In the genomic region with DNA sequence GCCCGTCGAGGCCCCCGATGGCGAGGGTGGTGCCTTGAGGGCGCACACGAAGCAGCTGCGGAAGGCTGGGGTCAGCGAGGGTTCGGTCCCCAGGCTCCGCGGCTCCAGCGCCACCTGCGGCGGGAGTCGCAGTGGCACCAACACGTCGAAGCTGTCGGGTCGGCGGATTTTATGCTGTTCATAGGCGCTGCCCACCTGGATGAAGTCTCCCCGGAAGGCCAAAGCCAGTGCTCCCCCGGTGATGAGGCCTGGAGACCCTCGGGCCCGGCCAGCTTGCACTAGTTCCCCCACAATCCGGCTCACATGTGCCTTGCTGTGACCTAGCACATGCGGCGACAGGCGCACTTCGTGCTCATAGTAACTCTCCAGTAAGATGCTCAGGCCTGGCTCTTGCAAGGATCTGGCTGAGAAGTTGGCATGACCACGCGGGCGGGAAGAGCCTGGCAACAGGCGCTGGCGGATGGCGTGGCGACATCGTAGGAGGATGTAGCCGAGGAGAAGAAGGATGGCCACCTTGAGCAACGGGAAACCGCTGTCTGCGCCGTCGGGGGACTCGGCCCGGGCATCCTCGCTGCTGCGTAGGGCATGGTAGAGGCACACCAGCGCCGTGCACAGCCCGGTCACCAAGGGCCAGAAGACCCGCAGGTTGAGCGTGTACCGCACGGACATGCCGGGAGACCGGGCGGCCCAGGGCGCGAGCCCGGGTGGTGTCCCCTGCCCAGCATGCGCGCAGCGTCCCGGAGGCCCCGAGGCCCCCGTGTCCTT, we compare ENCODE assay signal across 8 mouse cellular contexts. TPM values are rescaled to one million over a fixed set of nuclear protein-coding genes. Genes with fewer than 3 reads are reported as not detected.
DNase-seq lines count a peak whose midpoint lies in the region; ATAC-seq and TF ChIP-seq lines count a peak whose summit lies in the region.

No protein-coding gene starts in this region.

- peak; percentile 19; the same call in 1 of the 2 replicates for ATAC-seq in embryonic facial prominence, embryonic 14.5 days (ENCODE audit: low read depth)
- ATAC-seq in liver, embryonic 11.5 days (replicated peaks; ENCODE audit: low FRiP score), result peak; percentile 43
- peak; percentile 50 for ATAC-seq in midbrain, postnatal 0 days (ENCODE audit: low FRiP score)

- intact Hi-C loops in heart, postnatal 14 days (cut with DNase I), result no loop called here

- peak; percentile 31; the same call in 1 of the 2 replicates for TF ChIP-seq CTCF in midbrain, postnatal 0 days (IDR thresholded peaks at IDR 0.05)

- peak overlapping the region; percentile 70 for H3K4me3 ChIP-seq in embryonic facial prominence, embryonic 14.5 days (ENCODE audit: low read depth, low read length)
- peak overlapping the region; percentile 67 for H3K4me3 ChIP-seq in liver, embryonic 11.5 days (ENCODE audit: low read depth, low read length)
- peak overlapping the region; percentile 44 for H3K4me3 ChIP-seq in midbrain, postnatal 0 days (ENCODE audit: low read depth, low read length)

- DNase-seq in cerebellum, postnatal 10 days, result peak; percentile 60 to 65
- no peak for DNase-seq in cerebellum, postnatal 25 days
- peak; percentile 38 for DNase-seq in ES-CJ7 (ENCODE audit: low read depth, low spot score)
- DNase-seq in embryonic facial prominence, embryonic 14.5 days (ENCODE audit: low spot score), result peak; percentile 41
- peak; percentile 55 to 65 for DNase-seq in heart, postnatal 14 days
- DNase-seq in liver, embryonic 11.5 days (ENCODE audit: low spot score), result no peak
- peak; percentile 31 for DNase-seq in midbrain, postnatal 0 days (ENCODE audit: low spot score)
- DNase-seq in layer of hippocampus, adult 9-11 months, result no peak

- peaks cover 32% of the 10 kb centered on the region for H3K4me1 ChIP-seq in embryonic facial prominence, embryonic 14.5 days (ENCODE audit: control insufficient read depth, insufficient read depth, low read length)
- peaks cover 10% of the 10 kb centered on the region for H3K4me1 ChIP-seq in liver, embryonic 11.5 days (replicated peaks; ENCODE audit: control insufficient read depth, insufficient read depth, low read length)
- H3K4me1 ChIP-seq in midbrain, postnatal 0 days (ENCODE audit: insufficient read depth, low read length), result peaks cover 6% of the 10 kb centered on the region; the same call in 1 of the 2 replicates

- peaks cover 25% of the 10 kb centered on the region for H3K36me3 ChIP-seq in embryonic facial prominence, embryonic 14.5 days (ENCODE audit: control insufficient read depth, insufficient read depth, low read length)
- H3K36me3 ChIP-seq in liver, embryonic 11.5 days (ENCODE audit: control insufficient read depth, insufficient read depth, low read length), result no peaks in the 10 kb centered on the region
- H3K36me3 ChIP-seq in midbrain, postnatal 0 days (ENCODE audit: insufficient read depth, low read length), result no peaks in the 10 kb centered on the region

- peaks cover 16% of the 10 kb centered on the region; the same call in 1 of the 2 replicates for H3K27me3 ChIP-seq in embryonic facial prominence, embryonic 14.5 days (replicated peaks; ENCODE audit: control insufficient read depth, insufficient read depth, low read length)
- H3K27me3 ChIP-seq in liver, embryonic 11.5 days (replicated peaks; ENCODE audit: control insufficient read depth, insufficient read depth, low read length), result peaks cover 22% of the 10 kb centered on the region
- H3K27me3 ChIP-seq in midbrain, postnatal 0 days (ENCODE audit: insufficient read depth, low read length), result peaks cover 43% of the 10 kb centered on the region

- peak overlapping the region; percentile 77 for H3K27ac ChIP-seq in embryonic facial prominence, embryonic 14.5 days (replicated peaks; ENCODE audit: low read depth, low read length)
- H3K27ac ChIP-seq in liver, embryonic 11.5 days (ENCODE audit: low read depth, low read length), result peak overlapping the region; percentile 65; the same call in 1 of the 2 replicates
- no peak overlapping the region; the same call in 1 of the 2 replicates for H3K27ac ChIP-seq in midbrain, postnatal 0 days (ENCODE audit: low read depth, low read length)

- no peaks in the 10 kb centered on the region for H3K9me3 ChIP-seq in embryonic facial prominence, embryonic 14.5 days (ENCODE audit: control insufficient read depth, low read length)
- no peaks in the 10 kb centered on the region for H3K9me3 ChIP-seq in liver, embryonic 11.5 days (ENCODE audit: control insufficient read depth, low read length)
- no peaks in the 10 kb centered on the region for H3K9me3 ChIP-seq in midbrain, postnatal 0 days (ENCODE audit: low read length)

- 5% methylated on average over 61 of the region's 67 CpGs for WGBS in embryonic facial prominence, embryonic 14.5 days
- WGBS in liver, embryonic 11.5 days, result 6% methylated on average over 67 of the region's 67 CpGs
- WGBS in midbrain, postnatal 0 days, result 3% methylated on average over 57 of the region's 67 CpGs

- H3K4me2 ChIP-seq in embryonic facial prominence, embryonic 14.5 days (ENCODE audit: low read depth, low read length), result peak overlapping the region; percentile 85
- peak overlapping the region; percentile 83 for H3K4me2 ChIP-seq in liver, embryonic 11.5 days
- peak overlapping the region; percentile 60 for H3K4me2 ChIP-seq in midbrain, postnatal 0 days (ENCODE audit: low read depth, low read length, poor library complexity, severe bottlenecking)

- peak overlapping the region; percentile 95 for H3K9ac ChIP-seq in embryonic facial prominence, embryonic 14.5 days (ENCODE audit: low read depth, low read length)
- peak overlapping the region; percentile 76 for H3K9ac ChIP-seq in liver, embryonic 11.5 days (ENCODE audit: low read depth, low read length)
- peak overlapping the region; percentile 56 for H3K9ac ChIP-seq in midbrain, postnatal 0 days (replicated peaks; ENCODE audit: low read length, poor library complexity, severe bottlenecking)

RNA-seq across cellular contexts. Expression of a gene that starts 0.9 kb away (rescaled TPM):
- 5.0 TPM in 2 replicates for polyA plus RNA-seq in embryonic facial prominence, embryonic 14.5 days (2014; fragmentation: Nextera tagmentation; extraction: Ambion mirVana)
- 10 to 100 TPM; 36.5 to 37.6 TPM for total RNA-seq in heart, postnatal 14 days (2021)
- 1.0 and 1.1 TPM in 2 replicates for polyA plus RNA-seq in liver, embryonic 11.5 days (2014; fragmentation: Nextera tagmentation; extraction: Ambion mirVana)
- total RNA-seq in midbrain, postnatal 0 days (2014; rRNA removed), result 5.2 and 5.4 TPM in 2 replicates
- 0.48 and 0.52 TPM in 2 replicates for polyA plus RNA-seq in midbrain, postnatal 0 days (2015; fragmentation: Nextera tagmentation; extraction: Ambion mirVana)

RNA-seq across cellular contexts. Expression of a gene that starts 42.3 kb away (rescaled TPM):
- polyA plus RNA-seq in embryonic facial prominence, embryonic 14.5 days (2014; fragmentation: Nextera tagmentation; extraction: Ambion mirVana), result 98.7 and 100 TPM in 2 replicates
- total RNA-seq in heart, postnatal 14 days (2021), result 100 to 1,000 TPM in 1 of 2 experiments, 10 to 100 TPM in 1; 91.9 to 101 TPM
- polyA plus RNA-seq in liver, embryonic 11.5 days (2014; fragmentation: Nextera tagmentation; extraction: Ambion mirVana), result 104 and 114 TPM in 2 replicates
- 30.9 and 38.2 TPM in 2 replicates for total RNA-seq in midbrain, postnatal 0 days (2014; rRNA removed)
- 128 and 131 TPM in 2 replicates for polyA plus RNA-seq in midbrain, postnatal 0 days (2015; fragmentation: Nextera tagmentation; extraction: Ambion mirVana)

RNA-seq across cellular contexts. Expression of a gene that starts 42.8 kb away (rescaled TPM):
- polyA plus RNA-seq in embryonic facial prominence, embryonic 14.5 days (2014; fragmentation: Nextera tagmentation; extraction: Ambion mirVana), result 2.9 and 3.1 TPM in 2 replicates
- total RNA-seq in heart, postnatal 14 days (2021), result 1 to 10 TPM; 2.1 to 2.9 TPM
- polyA plus RNA-seq in liver, embryonic 11.5 days (2014; fragmentation: Nextera tagmentation; extraction: Ambion mirVana), result 0.61 and 1.2 TPM in 2 replicates
- total RNA-seq in midbrain, postnatal 0 days (2014; rRNA removed), result 47.4 and 61.3 TPM in 2 replicates
- 31.6 and 34.9 TPM in 2 replicates for polyA plus RNA-seq in midbrain, postnatal 0 days (2015; fragmentation: Nextera tagmentation; extraction: Ambion mirVana)

Comparison
In these comparisons a context has a peak if more than half of its experiments do, and no peak if none do; other contexts are left out.
1. DNase-seq: peak in cerebellum, postnatal 10 days (2 of 2), ES-CJ7 (single experiment), embryonic facial prominence, embryonic 14.5 days (single experiment), heart, postnatal 14 days (2 of 2) and midbrain, postnatal 0 days (single experiment); none in cerebellum, postnatal 25 days (0 of 2), liver, embryonic 11.5 days (single experiment) and layer of hippocampus, adult 9-11 months (single experiment).
2. Peak in every context shown above with its lines, with median percentiles within 50 percentile points of each other: ATAC-seq, H3K4me2 ChIP-seq, H3K4me3 ChIP-seq and H3K9ac ChIP-seq.